Mouse (Mus musculus) cerebellum, postnatal 25 days (tissue): ENCODE results near the gene Syt2.

Experiments used
- DNase-seq, 2 experiments: peaks; one replicate each; pipeline ENCODE4 v3.0.0; 2021; ENCODE audit warnings: mixed read lengths in 2 of 2

The Syt2 gene

GRCm38 (mm10) chr1:134774728-134775287 is 128.3 kb downstream of the Syt2 start:
- no peak for DNase-seq

DNA sequence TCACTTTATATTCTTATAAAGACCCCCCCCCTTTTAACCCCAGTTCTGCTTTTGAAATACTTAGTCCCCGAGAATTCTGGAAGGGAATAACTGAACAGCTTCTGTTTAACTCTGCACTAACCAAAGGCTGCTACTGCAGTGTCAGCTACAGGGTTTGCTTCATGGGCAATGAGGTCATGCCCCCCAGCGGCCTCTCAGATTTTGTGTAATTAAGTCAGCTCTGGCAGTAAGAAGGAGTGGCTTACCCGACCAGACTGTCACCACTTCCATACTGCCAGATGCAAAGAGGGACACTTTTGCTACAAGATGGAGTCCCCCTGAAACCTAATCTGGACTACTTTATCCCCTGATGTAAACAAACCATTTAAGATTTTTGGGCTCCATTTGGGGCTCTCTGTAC is 129.2 kb downstream of the Syt2 start:
- DNase-seq = no peak

- no peak for DNase-seq
Measured at GRCm38 (mm10) chr1:134777201-134777885, 130.9 kb downstream of the Syt2 start.

GRCm38 (mm10) chr1:134777936-134778548 is 131.6 kb downstream of the Syt2 start:
- peak; percentile 63 to 71 for DNase-seq

GRCm38 (mm10) chr1:134782797-134783196 is 136.3 kb downstream of the Syt2 start:
- DNase-seq = no peak

DNA sequence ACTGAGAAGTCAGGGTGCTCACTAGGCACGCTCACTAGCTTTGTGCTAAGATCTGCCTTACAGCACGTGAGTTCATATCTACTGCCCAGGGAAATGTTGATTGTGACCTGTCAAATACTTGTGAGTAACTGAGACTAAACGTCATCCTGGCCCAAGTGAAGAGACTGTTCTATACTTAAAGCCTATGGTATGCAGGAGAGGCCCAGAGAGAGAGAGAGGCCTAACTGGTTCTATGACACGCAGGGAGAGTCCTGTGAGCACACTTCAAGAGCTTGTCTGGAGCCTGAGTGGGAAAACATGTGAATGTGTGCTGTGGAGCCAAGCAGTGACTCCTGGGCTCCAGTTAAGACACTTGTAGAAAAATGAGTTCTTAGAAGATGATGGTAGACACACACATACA is 137.5 kb downstream of the Syt2 start:
- DNase-seq = no peak

DNA sequence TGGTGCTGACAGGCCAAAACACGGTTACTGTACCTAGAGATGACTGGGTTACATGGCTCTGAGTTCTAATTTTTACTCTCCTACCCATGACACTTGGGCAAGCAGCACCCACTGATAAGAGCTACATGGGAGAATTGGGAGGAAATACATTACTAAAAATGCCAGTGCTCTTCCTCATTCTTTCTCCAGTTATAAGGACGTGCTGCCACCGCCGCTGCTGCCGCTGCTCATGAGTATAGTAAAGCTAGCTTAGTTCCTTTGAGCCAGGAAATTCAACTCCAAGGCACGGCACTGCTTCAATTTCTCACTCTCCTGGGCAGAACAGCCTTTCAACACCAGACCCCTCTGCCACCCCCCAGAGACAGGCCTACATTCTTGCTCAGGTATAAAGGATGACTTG is 138.0 kb downstream of the Syt2 start:
- DNase-seq = no peak

DNA sequence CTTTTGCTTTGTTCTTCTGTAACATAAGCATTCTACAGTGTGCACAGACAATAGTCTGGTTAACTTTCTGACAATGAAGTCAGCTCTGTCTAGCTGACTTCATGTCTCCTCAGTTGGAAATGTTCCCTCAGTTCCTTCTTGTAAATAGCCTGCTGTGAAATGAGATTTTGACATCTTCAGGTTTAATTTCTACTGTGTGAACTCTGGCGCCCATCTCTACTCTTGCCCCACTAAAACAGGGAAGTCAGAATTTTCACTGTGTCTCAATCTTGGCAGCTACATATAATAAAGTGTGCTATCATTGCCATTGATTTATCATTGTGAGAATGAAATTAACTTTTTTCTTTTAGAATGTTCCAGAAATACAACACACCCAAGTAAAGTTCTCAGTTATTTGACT is 138.4 kb downstream of the Syt2 start:
- DNase-seq = no peak

- no peak for DNase-seq
Measured at GRCm38 (mm10) chr1:134788096-134788495, 141.6 kb downstream of the Syt2 start.

- no peak for DNase-seq
Measured at GRCm38 (mm10) chr1:134790716-134791439, 144.4 kb downstream of the Syt2 start.

DNA sequence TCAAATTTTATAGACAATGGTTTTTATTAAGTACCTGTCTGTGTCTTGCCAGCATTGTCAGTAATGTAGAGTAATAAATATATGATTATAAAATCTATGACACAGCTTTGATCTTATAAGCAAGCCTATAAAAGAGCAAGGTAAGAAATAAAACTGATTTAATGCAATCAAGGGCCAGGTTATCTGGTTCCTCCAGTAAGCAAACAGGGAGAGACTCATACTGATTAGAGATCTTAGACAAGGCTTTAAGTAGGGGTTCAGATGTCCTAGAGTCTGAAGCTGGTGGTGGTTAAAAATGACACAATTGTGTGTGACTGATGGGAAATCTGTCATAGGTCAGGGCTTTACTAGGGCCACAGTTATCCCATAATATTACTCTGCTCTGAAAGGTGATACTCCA is 145.0 kb downstream of the Syt2 start:
- DNase-seq = no peak

- no peak for DNase-seq
Measured at GRCm38 (mm10) chr1:134796076-134796475, 149.6 kb downstream of the Syt2 start.

DNA sequence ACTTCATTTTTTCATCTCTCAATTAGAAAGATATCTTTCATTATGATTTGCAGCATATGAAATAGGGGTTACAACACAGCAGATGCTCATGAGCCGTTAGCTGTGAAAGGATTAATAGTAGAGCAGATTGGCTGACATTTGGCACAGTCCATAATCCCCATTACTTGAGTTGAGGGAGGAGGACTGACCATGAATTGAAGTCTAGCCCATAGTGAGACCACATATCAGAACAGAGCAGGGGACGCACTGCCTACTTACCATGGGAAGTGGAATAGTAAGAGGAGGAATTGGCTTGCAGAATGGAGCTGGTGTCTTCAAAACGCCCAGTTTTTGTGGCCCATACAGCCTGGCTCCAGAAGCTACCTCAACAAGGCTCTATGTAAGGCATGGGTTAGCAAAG is 150.1 kb downstream of the Syt2 start:
- no peak for DNase-seq

- no peak for DNase-seq
Measured at GRCm38 (mm10) chr1:134801758-134802157, 155.3 kb downstream of the Syt2 start.

GRCm38 (mm10) chr1:134803286-134804117 is 157.0 kb downstream of the Syt2 start:
- peak in 1 of 2 experiments; percentile 28 for DNase-seq

DNA sequence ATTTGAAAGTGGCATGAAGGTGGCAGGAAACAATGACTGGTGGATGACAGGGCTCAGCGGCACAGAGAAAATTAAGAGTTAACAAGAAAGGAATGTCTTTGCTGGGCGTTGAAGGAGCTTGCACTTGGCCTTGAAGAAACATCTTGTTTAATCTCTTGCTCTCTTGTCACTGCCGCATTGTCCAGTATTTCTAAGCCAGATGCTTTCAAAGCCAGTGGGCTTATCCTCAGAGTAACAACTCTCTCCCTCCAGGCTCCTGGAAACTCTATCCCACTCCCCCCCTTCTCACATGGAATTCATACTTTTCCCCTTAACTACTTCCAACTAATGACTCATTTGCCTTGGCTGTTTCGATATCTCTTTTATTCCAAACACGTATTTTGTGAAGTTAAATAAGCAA is 157.9 kb downstream of the Syt2 start:
- no peak for DNase-seq

- DNase-seq = no peak
Measured at GRCm38 (mm10) chr1:134805471-134805870, 159.0 kb downstream of the Syt2 start.
